Mouse (Mus musculus) MEL (cell line): ENCODE measurements around the gene Wipf1. TPM values are rescaled to one million over a fixed set of nuclear protein-coding genes. Genes with fewer than 3 reads are reported as not detected.
A peak's percentile ranks its signal among the peaks of the same experiment; 100 is the strongest.

Experiments
- DNase-seq: peaks from one replicate; pipeline ENCODE4 v3.0.0; 2011; ENCODE audit warnings: low read depth, low spot score
- H3K27ac ChIP-seq: 2 replicates; pipeline ENCODE4 v1.5.1; 2012; ENCODE audit warnings: low read depth, mild to moderate bottlenecking, control low read depth, low read length, moderate library complexity; ENCODE audit not compliant: control insufficient read depth
- H3K27me3 ChIP-seq, 2 experiments: fragments of 150-350 bp in 1 of 2; sonication (generic) in 1 of 2; 2 replicates each; pipeline ENCODE4 v1.6.1; 2012; ENCODE audit warnings: low read length in 2 of 2, mild to moderate bottlenecking in 2 of 2, improper control_type of control experiment in 1 of 2, moderate library complexity in 1 of 2; ENCODE audit not compliant: insufficient read depth in 2 of 2, control insufficient read depth in 1 of 2
- H3K36me3 ChIP-seq, 2 experiments: 2 replicates each; pipeline ENCODE4 v1.6.1; 2012 to 2014; ENCODE audit warnings: low read length in 2 of 2, improper control_type of control experiment in 1 of 2, inconsistent platforms in 1 of 2, mild to moderate bottlenecking in 1 of 2; ENCODE audit not compliant: insufficient read depth in 2 of 2, control insufficient read depth in 1 of 2
- H3K4me1 ChIP-seq, 2 experiments: fragments of 150-350 bp in 1 of 2; sonication (generic) in 1 of 2; 2 replicates each; pipeline ENCODE4 v1.6.1; 2012; ENCODE audit warnings: low read length in 2 of 2, improper control_type of control experiment in 1 of 2, mild to moderate bottlenecking in 1 of 2; ENCODE audit not compliant: insufficient read depth in 2 of 2, control insufficient read depth in 1 of 2
- H3K4me3 ChIP-seq, 2 experiments: fragments of 150-350 bp in 1 of 2; sonication (generic) in 1 of 2; 2 replicates each; pipeline ENCODE4 v1.5.1; 2012; ENCODE audit warnings: low read depth in 2 of 2, low read length in 2 of 2, mild to moderate bottlenecking in 2 of 2, moderate library complexity in 2 of 2, control low read depth in 1 of 2, improper control_type of control experiment in 1 of 2; ENCODE audit not compliant: control insufficient read depth in 1 of 2, insufficient read depth in 1 of 2
- H3K79me2 ChIP-seq: 2 replicates; pipeline ENCODE4 v1.6.1; 2012; ENCODE audit warnings: mild to moderate bottlenecking, low read length, moderate library complexity; ENCODE audit not compliant: control insufficient read depth, poor library complexity, insufficient read depth
- H3K9ac ChIP-seq: 2 replicates; pipeline ENCODE4 v1.6.1; 2012; ENCODE audit warnings: low read depth, mild to moderate bottlenecking, control low read depth, low read length, moderate library complexity; ENCODE audit not compliant: control insufficient read depth, poor library complexity, severe bottlenecking
- H3K9me3 ChIP-seq: fragments of 150-350 bp; sonication (generic); replicated peaks from 2 replicates; pipeline ENCODE4 v1.6.1; 2012; ENCODE audit warnings: mild to moderate bottlenecking, low read length, improper control_type of control experiment, moderate library complexity; ENCODE audit not compliant: insufficient read depth
- BHLHE40 ChIP-seq: IDR thresholded peaks from 2 replicates; pipeline ENCODE4 v1.6.1; 2012; ENCODE audit warnings: low read depth, mild to moderate bottlenecking, inconsistent platforms, low read length, improper control_type of control experiment, borderline replicate concordance
- CHD2 ChIP-seq: IDR thresholded peaks from 2 replicates; pipeline ENCODE4 v1.6.1; 2011; ENCODE audit warnings: low read length, improper control_type of control experiment
- E2F4 ChIP-seq: IDR thresholded peaks from 2 replicates; pipeline ENCODE4 v1.6.1; 2011; ENCODE audit warnings: low read depth, low read length, improper control_type of control experiment, borderline replicate concordance
- EP300 ChIP-seq, 2 experiments: IDR thresholded peaks; 2 replicates each; pipeline ENCODE4 v1.6.1; 2011; ENCODE audit warnings: improper control_type of control experiment in 2 of 2, low read length in 2 of 2, low read depth in 1 of 2, mild to moderate bottlenecking in 1 of 2
- ETS1 ChIP-seq: IDR thresholded peaks from 2 replicates; pipeline ENCODE4 v1.6.1; 2012; ENCODE audit warnings: low read depth, mild to moderate bottlenecking, inconsistent platforms, low read length, improper control_type of control experiment, moderate library complexity
- GATA1 ChIP-seq: IDR thresholded peaks from 2 replicates; pipeline ENCODE4 v1.6.1; 2011; ENCODE audit warnings: low read depth, low read length, improper control_type of control experiment
- HCFC1 ChIP-seq: IDR thresholded peaks from 2 replicates; pipeline ENCODE4 v1.6.1; 2012; ENCODE audit warnings: low read depth, mild to moderate bottlenecking, inconsistent platforms, low read length, improper control_type of control experiment, moderate library complexity
- KAT2A ChIP-seq: conservative IDR thresholded peaks from 2 replicates; pipeline ENCODE4 v1.6.1; 2012; ENCODE audit warnings: low read depth, low read length, improper control_type of control experiment, inconsistent platforms
- MAZ ChIP-seq: IDR thresholded peaks from 2 replicates; pipeline ENCODE4 v1.6.1; 2012; ENCODE audit warnings: low read depth, mild to moderate bottlenecking, inconsistent platforms, low read length, improper control_type of control experiment
- MXI1 ChIP-seq: IDR thresholded peaks from 2 replicates; pipeline ENCODE4 v1.6.1; 2011; ENCODE audit warnings: mild to moderate bottlenecking, low read depth, low read length, improper control_type of control experiment
- MYB ChIP-seq: IDR thresholded peaks from 2 replicates; pipeline ENCODE4 v1.6.1; 2011; ENCODE audit warnings: mild to moderate bottlenecking, low read depth, low read length, improper control_type of control experiment
- MYC ChIP-seq: IDR thresholded peaks from 2 replicates; pipeline ENCODE4 v1.6.1; 2011; ENCODE audit warnings: low read depth, mild to moderate bottlenecking, low read length, improper control_type of control experiment, moderate library complexity
- NELFE ChIP-seq: IDR thresholded peaks from 2 replicates; pipeline ENCODE4 v1.6.1; 2011; ENCODE audit warnings: low read depth, low read length, improper control_type of control experiment
- NRF1 ChIP-seq: IDR thresholded peaks from 2 replicates; pipeline ENCODE4 v1.6.1; 2014; ENCODE audit warnings: low read depth, mild to moderate bottlenecking, inconsistent platforms, low read length, improper control_type of control experiment, moderate library complexity; ENCODE audit not compliant: poor library complexity, insufficient read depth, severe bottlenecking
- POLR2A ChIP-seq, 2 experiments: IDR thresholded peaks; 2 replicates each; pipeline ENCODE4 v1.6.1; 2011 to 2012; ENCODE audit warnings: low read length in 2 of 2, mild to moderate bottlenecking in 2 of 2, control low read depth in 1 of 2, improper control_type of control experiment in 1 of 2, low read depth in 1 of 2, moderate library complexity in 1 of 2; ENCODE audit not compliant: control insufficient read depth in 1 of 2, insufficient read depth in 1 of 2, poor library complexity in 1 of 2
- POLR2AphosphoS5 ChIP-seq: IDR thresholded peaks from 2 replicates; pipeline ENCODE4 v1.6.1; 2012; ENCODE audit warnings: low read depth, borderline replicate concordance, mild to moderate bottlenecking, inconsistent platforms, low read length, moderate library complexity, mixed read lengths
- RAD21 ChIP-seq: IDR thresholded peaks from 2 replicates; pipeline ENCODE4 v1.6.1; 2011; ENCODE audit warnings: mild to moderate bottlenecking, low read depth, low read length, improper control_type of control experiment
- RCOR1 ChIP-seq: IDR thresholded peaks from 2 replicates; pipeline ENCODE4 v1.6.1; 2012; ENCODE audit warnings: low read depth, mild to moderate bottlenecking, inconsistent platforms, low read length, improper control_type of control experiment
- SIN3A ChIP-seq: IDR thresholded peaks from 2 replicates; pipeline ENCODE4 v1.6.1; 2012; ENCODE audit warnings: low read length, improper control_type of control experiment, inconsistent platforms
- TBP ChIP-seq: IDR thresholded peaks from 2 replicates; pipeline ENCODE4 v1.8.0; 2011; ENCODE audit warnings: low read depth, low read length, improper control_type of control experiment
- UBTF ChIP-seq: IDR thresholded peaks from 2 replicates; pipeline ENCODE4 v1.6.1; 2012; ENCODE audit warnings: low read depth, mild to moderate bottlenecking, inconsistent platforms, low read length, improper control_type of control experiment, moderate library complexity, borderline replicate concordance; ENCODE audit not compliant: insufficient read depth
- USF2 ChIP-seq, 2 experiments: IDR thresholded peaks; 2 replicates each; pipeline ENCODE4 v1.6.1; 2011 to 2012; ENCODE audit warnings: improper control_type of control experiment in 2 of 2, low read length in 2 of 2, borderline replicate concordance in 1 of 2, inconsistent platforms in 1 of 2, low read depth in 1 of 2, mild to moderate bottlenecking in 1 of 2; ENCODE audit not compliant: insufficient read depth in 1 of 2
- ZC3H11A ChIP-seq: IDR thresholded peaks from 2 replicates; pipeline ENCODE4 v1.6.1; 2012; ENCODE audit warnings: low read depth, mild to moderate bottlenecking, inconsistent platforms, low read length, improper control_type of control experiment
- ZMIZ1 ChIP-seq: IDR thresholded peaks from 2 replicates; pipeline ENCODE4 v1.6.1; 2012; ENCODE audit warnings: low read depth, mild to moderate bottlenecking, inconsistent platforms, low read length, improper control_type of control experiment, moderate library complexity
- polyA plus RNA-seq, 2 experiments: library from polyadenylated mRNA; stranded (reverse) in 1 of 2; unstranded in 1 of 2; fragments of >175 nt in 1 of 2; fragments of >200 nt in 1 of 2; gene quantifications; 2 replicates each; pipeline versions ENCODE4 v1.2.1 to v1.2.4; 2012; ENCODE audit warnings: low replicate concordance in 2 of 2, low read depth in 1 of 2; ENCODE audit not compliant: insufficient read length in 2 of 2, insufficient read depth in 1 of 2, missing spikeins in 1 of 2
- total RNA-seq: library from RNA; depleted of rRNA; stranded (reverse); fragments of 300-350 nt; gene quantifications from 2 replicates; pipeline ENCODE4 v1.2.3, GENCODE M21; 2012; rRNA removed

The Wipf1 gene
- total RNA-seq (5.2 and 7.8 TPM in 2 replicates), polyA plus RNA-seq (10 to 100 TPM; 27.1 to 83.9 TPM)

- H3K4me1 ChIP-seq: peaks cover 7 to 16% of the 10 kb centered on the region in 2 experiments
- H3K9ac ChIP-seq: peak within 1 kb of the TSS; percentile 93
- H3K79me2 ChIP-seq: peaks cover 8% of the 10 kb centered on the region
- peak; percentile 57 for DNase-seq
- H3K27ac ChIP-seq: peak within 1 kb of the TSS; percentile 37
- TF ChIP-seq KAT2A (no peak), BHLHE40 (no peak), USF2 (IDR thresholded peaks at IDR 0.05; ENCODE audit: borderline replicate concordance in 1 of 2, insufficient read depth in 1 of 2, low read depth in 1 of 2, low read length in 2 of 2) (no peak), POLR2AphosphoS5 (no peak), ZMIZ1 (no peak), UBTF (no peak), NRF1 (no peak), TBP (peak; percentile 54; the same call in 1 of the 2 replicates), EP300 (IDR thresholded peaks at IDR 0.05; ENCODE audit: low read depth in 1 of 2, low read length in 2 of 2) (no peak), RCOR1 (no peak), SIN3A (0 out of 2 replicates have a peak, but pooled peaks have one; percentile 13), ETS1 (no peak), NELFE (peak; percentile 41; the same call in 1 of the 2 replicates), MYB (no peak), MYC (no peak), HCFC1 (0 out of 2 replicates have a peak, but pooled peaks have one; percentile 11), GATA1 (no peak), MAZ (no peak), POLR2A (IDR thresholded peaks at IDR 0.05; ENCODE audit: control insufficient read depth in 1 of 2, insufficient read depth in 1 of 2, low read depth in 1 of 2, low read length in 2 of 2, poor library complexity in 1 of 2) (no peak; a peak in 1 of 4 replicates), CHD2 (no peak), RAD21 (no peak), E2F4 (no peak), ZC3H11A (no peak), MXI1 (no peak; the same call in none of the 2 replicates)
- TF ChIP-seq, all 39 proteins: peak for 4
- no peaks in the 10 kb centered on the region for H3K27me3 ChIP-seq
- peaks cover 0 to 6% of the 10 kb centered on the region in 2 experiments; a peak in 2 of 4 replicates for H3K36me3 ChIP-seq
- H3K9me3 ChIP-seq: no peaks in the 10 kb centered on the region
- H3K4me3 ChIP-seq: peak within 1 kb of the TSS; percentile 66 to 76
Observed at GRCm38 (mm10) chr2:73529356-73530330, at the start of gene Wipf1. Gene Wipf1 (minus strand): TSS chr2:73529734.
